Mouse (Mus musculus) kidney, postnatal 25 days (tissue): ENCODE results near the gene Spns2.
A peak's percentile ranks its signal among the peaks of the same experiment; 100 is the strongest.

Experiments
- DNase-seq, 2 experiments: peaks; one replicate each; pipeline ENCODE4 v3.0.0; 2021; ENCODE audit warnings: mixed read lengths in 2 of 2

Spns2 gene

DNA sequence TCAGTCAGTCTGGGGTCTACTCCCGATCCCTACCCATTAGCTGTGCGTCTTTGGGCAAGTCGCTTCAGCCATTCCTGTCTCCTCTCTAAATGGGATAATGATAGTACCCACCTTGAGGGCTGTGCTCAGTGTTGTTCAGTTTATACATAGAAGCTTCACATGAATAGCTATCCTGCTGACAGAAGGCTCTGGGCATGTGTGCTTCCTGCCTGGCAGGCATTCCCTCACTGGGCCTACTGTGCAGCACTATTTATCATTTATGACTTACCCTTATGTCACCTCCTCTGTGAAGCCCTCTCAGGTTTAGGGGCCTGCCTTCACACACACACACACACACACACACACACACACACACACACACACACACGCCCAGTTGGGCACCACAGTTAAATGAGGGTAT lies 10.4 kb upstream of the Spns2 start:
- no peak for DNase-seq

GRCm38 (mm10) chr11:72497367-72497766 lies 7.7 kb upstream of the Spns2 start:
- DNase-seq, result no peak

- DNase-seq, result no peak
Measured at GRCm38 (mm10) chr11:72496775-72497174, 7.1 kb upstream of the Spns2 start.

DNA sequence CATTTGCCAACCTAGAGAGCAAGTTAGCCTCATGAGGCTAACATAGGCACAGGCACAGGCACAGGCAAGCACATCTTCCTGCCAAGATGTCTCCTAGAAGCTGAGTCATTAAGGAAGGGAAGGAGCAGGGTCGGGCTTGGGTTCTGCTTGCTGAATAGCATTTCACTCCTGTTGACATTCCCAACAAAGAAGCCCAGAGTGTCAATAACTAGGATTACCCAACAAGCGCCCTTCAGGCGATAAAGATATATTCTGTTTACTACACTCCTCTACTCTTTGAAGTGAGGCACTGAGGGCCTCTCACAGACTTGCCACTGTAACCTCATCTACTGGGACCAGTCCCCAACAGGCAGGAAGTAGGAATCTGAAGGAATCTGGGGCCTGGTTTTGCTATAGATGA lies 6.4 kb upstream of the Spns2 start:
- DNase-seq, result no peak

DNA sequence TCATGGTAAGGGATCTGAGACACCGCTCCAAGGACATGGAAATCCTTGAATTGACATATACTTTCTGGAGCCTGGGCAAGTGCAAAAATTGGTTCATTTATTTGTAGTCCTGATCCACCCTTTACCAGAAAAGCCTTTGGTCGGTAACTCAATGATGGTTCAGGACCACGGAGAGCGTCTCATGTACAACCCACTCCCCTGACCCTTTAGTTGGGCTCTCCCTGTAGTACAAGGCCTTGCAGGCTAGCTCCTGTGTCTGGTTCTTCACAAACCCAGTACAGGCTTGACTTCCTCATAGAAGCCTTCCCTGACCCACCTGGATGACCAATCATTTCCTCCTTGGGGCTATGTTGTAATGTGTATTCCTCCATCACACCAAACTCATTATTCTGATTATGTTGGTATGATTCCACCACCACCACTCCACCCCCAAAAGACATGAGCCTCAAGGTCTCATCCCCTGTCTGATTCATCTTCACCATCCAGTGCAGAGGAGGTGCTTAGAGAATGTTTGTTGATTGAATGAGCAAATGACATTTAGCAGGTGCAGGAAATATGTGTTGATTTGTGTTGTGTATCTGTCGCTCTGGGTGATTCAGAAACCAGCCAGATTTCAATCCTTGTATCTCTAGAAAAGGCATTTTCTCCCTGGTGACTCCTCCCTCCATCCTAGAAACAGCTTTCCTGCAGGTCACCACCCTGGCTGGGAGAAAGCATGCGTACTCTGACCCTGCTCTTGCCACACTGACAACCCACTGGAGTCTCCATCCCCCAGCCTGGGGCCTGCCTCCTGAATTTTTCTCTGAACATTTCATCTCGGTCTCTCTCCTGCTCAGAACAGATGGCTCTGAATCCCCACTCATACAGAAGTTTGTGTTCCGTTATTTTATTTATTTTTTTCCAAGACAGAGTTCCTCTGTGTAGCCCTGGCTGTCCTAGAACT lies 4.6 kb upstream of the Spns2 start:
- no peak for DNase-seq

DNA sequence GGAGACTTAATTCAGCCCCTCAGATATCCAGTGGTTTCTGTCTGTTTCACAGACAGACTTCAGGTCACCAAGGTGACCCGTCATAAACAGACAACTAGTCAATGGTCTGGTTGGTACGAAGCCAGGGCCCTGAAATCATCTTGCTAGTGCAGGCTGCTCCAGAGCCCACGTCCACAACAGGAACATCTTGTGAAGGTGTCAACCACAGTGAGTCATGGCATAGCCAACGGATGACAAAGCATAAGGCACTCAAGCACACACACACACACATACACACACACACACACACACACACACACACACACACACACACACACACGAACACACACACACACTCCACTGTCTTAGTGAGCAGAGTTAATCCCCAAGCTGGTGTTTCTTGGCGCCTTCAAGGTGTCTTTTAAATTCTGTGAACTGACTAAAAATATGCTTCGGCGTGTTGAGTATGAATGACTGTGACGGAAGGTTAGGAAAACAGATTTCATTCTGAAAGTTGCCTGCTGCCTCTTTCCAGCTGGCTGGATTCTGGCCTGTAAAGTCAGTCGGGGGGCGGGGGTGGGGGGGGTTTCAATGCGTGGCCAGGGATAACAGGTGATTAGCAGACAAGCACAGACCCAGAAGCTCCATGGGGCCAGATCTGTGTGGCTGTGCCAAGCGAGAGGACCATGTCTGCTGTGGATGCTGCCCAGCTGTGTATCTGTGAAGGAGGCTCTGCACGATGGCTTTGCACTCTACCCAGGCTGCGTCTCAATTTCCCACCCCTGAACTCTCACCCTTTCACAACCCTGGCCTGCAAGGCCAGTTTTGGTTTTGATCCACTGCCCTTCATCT lies 1.6 kb upstream of the Spns2 start:
- DNase-seq, result no peak

GRCm38 (mm10) chr11:72489397-72489796 lies 307 bp downstream of the Spns2 start:
- DNase-seq, result no peak

GRCm38 (mm10) chr11:72488753-72489271 lies 892 bp downstream of the Spns2 start:
- DNase-seq, result peak; percentile 36 to 60

DNA sequence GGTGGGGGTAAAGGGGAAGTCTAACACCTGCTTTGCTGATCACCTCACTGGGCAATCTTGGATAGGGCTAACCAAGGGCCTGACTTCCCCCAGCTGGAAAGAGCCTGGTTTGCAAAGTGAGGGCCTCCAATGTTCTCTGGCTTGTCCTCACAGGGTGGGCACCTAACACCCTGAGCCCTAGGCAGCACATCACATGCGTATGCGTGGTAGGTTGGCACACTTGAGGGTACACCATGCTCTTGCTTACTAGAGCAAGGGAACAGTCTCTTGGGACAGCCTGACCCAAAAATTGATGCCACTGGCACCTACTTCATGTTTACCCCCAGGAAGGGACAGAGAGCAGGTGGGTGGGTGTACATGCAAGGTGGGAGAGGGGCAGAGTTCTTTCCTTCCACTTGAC lies 2.0 kb downstream of the Spns2 start:
- DNase-seq, result no peak

DNA sequence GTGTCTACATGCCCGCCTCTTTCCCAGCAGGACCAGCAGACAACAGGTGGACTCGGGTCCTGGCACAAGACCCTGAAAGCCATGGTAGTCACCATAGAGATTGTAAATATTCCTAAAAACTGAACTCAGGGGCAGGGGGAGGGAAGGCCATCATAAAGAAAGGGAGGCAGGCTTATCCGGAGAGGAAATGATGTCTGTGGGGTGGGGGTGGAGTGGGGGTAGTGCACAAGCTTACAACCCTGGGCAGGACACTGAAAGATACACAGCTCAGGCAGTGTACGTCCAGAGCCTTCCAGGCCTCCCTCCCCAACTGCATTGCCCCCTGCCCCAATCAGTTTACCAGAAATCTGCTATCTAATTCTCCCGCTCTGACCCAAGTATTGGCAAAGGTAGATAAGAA lies 2.5 kb downstream of the Spns2 start:
- DNase-seq, result no peak

DNA sequence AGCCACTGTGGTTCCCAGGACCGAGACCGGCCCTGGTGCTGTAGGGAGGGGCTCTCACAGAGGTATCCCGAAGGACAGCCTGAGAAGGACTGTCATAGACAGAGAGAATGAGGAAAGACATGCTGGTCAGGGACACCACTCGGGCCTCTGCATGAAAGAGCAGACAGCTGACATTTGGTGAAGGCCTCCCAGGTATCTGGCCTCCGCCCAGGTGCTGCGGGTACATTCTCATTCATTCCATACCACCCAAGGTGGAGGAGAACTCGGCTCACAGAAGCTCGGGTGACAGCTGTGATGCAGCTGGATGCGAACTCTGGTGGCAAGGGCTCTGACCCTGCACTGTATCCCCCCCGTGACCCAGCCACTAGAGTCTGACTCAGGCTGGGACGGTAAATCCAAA lies 3.7 kb downstream of the Spns2 start:
- no peak for DNase-seq

GRCm38 (mm10) chr11:72485157-72485556 lies 4.5 kb downstream of the Spns2 start:
- DNase-seq, result no peak

DNA sequence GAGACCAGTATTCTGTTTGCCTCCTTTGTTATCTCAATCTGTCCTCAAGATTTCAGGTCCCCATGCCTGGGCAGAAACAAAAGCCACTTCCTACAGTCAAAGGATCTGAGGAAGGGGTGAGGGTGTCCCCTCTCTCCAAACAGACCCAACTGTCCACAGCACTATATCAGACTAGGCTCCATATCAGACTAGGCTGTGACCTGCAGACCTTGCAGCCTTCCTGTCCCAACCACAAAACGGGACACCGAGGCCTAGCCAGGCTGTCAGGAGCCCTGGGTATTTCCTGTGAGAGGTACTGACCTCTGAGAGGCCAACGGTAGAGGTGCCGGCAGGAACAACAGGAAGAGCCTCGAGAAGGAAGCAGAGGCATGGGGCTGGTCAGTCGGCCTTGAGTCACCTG lies 5.2 kb downstream of the Spns2 start:
- peak in 1 of 2 experiments; percentile 52 for DNase-seq

DNA sequence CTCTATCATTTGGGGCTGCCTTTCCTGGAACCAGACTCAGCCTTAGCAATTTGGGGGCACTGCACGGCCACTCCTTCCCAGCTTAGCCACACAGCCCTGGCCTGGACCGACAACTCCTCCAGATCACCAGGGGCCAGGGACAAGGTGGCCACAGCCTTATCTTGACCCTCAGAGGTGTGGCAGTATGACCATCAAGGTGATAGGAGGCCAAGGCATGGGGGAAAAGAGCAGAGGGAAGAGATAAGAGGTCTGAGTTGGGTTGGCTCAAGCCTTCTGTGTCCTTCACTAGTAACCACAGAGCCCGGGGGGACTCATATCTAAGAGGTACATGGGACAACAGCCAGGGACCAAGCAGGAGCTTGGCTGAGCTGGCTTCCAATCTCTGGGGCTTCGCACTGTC lies 7.8 kb downstream of the Spns2 start:
- DNase-seq, result no peak

DNA sequence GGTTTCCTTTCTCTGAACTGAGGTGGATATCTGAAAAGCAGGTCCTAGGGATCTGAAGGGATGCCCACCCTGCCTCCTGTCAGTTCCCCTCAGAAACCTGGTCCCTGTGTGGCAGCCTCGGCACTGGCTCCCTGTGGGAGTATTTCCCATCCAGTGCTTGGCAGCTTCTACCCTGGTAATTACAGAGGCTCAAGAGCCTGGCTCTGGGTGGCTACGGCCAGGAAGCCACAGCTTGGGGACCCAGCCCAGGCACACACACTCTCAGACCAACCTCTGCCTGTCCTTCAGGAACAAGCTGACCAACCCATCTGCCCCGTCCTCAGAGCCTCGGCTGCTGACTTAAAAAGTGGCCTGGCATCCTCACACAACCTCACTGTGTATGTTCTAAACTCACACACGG lies 8.4 kb downstream of the Spns2 start:
- DNase-seq, result no peak

GRCm38 (mm10) chr11:72479499-72479898 lies 10.2 kb downstream of the Spns2 start:
- DNase-seq, result no peak

- DNase-seq, result peak in 1 of 2 experiments; percentile 57
Measured at GRCm38 (mm10) chr11:72478228-72478627, 11.5 kb downstream of the Spns2 start.

GRCm38 (mm10) chr11:72477653-72478052 lies 12.1 kb downstream of the Spns2 start:
- DNase-seq, result no peak

DNA sequence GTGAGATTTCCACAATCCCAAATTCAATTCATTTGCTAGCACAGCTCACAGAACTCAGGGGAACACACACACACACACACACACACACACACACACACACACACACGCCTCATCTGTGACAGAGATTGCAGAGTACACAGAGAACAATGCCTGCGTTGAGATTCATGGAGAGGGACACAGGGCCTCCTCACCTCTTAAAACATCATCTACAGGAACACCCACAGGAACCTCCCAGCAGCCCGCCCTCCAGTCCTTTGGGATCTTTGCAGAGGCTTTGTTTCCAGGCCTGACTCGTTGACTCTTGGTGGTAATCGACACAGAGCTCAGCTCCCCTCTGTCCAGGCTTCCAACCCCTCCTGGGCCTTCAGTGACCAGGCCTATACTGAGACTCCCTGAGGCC lies 12.5 kb downstream of the Spns2 start:
- no peak for DNase-seq

- no peak for DNase-seq
Measured at GRCm38 (mm10) chr11:72476074-72476625, 13.6 kb downstream of the Spns2 start.

- no peak for DNase-seq
Measured at GRCm38 (mm10) chr11:72475408-72475807, 14.3 kb downstream of the Spns2 start.

- DNase-seq, result peak; percentile 45 to 72
Measured at GRCm38 (mm10) chr11:72474926-72475325, 14.8 kb downstream of the Spns2 start.

GRCm38 (mm10) chr11:72473540-72473939 lies 16.2 kb downstream of the Spns2 start:
- no peak for DNase-seq
